Mouse (Mus musculus): ENCODE results near the gene BC004004. TPM values are rescaled to one million over a fixed set of nuclear protein-coding genes. Genes with fewer than 3 reads are reported as not detected.

The BC004004 gene
- 118 and 123 TPM in 2 replicates for polyA plus RNA-seq (2015; fragmentation: Nextera tagmentation; extraction: Ambion mirVana)

DNA sequence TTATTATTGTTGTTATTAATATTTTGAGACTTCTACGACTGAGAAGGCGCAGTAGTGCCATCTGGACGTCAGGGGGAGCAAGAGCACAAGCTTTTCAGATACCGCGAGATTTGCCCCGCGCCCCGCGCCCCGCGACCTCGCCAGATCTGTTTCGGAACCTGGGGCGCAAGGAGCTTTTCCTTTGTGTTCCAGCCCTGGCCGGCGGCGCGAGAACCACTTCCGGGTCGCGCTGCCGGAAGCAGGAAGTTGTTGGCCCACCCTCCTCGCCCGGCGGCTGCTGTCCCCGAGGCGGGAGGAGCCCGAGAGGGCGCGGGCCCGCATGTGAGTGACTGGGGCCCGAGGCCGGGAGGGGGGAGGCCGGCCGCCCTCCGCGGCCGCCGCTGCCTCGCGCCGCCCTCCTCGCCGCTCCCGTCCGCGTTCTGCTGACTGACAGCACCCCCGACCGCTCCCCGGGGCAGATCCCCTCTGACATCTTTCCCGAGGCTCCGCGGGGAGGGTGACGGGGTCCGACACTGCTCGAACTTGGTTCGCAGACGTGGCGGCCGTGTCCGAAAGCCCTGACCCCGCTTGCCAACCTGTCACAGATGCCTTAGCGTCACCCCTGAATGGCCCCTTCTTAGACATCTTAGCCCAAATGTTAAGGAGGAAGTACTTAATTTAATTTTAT lies at the start of gene BC004004:
BC004004 (plus strand) TSS at position 107 of the 667 bp plus-strand sequence.
- peak; percentile 93 for ATAC-seq
- Histone ChIP-seq H3K27ac (ENCODE audit: low read depth, low read length) (peak within 1 kb of the TSS; percentile 76), H3K4me2 (ENCODE audit: low read length) (peak within 1 kb of the TSS; percentile 68), H3K9ac (ENCODE audit: low read depth, low read length) (peak within 1 kb of the TSS; percentile 74), H3K27me3 (replicated peaks; ENCODE audit: control insufficient read depth, insufficient read depth, low read length) (no peaks in the 10 kb centered on the region), H3K4me1 (ENCODE audit: control insufficient read depth, insufficient read depth, low read depth, low read length) (peaks cover 21% of the 10 kb centered on the region), H3K4me3 (ENCODE audit: low read length) (peak within 1 kb of the TSS; percentile 56), H3K9me3 (ENCODE audit: control insufficient read depth, low read length) (no peaks in the 10 kb centered on the region), H3K36me3 (ENCODE audit: control insufficient read depth, insufficient read depth, low read length) (no peaks in the 10 kb centered on the region)
- under 1% methylated on average over 47 of the region's 63 CpGs for WGBS

GRCm38 (mm10) chr17:29220631-29221030 lies 48.0 kb upstream of the BC004004 start:
- no peak overlapping the region for H3K4me2 ChIP-seq (ENCODE audit: low read length)
- WGBS, result 66% methylated on average over 14 of the region's 14 CpGs
- peaks cover 8% of the 10 kb centered on the region; the same call in 1 of the 2 replicates for H3K4me1 ChIP-seq (ENCODE audit: control insufficient read depth, insufficient read depth, low read depth, low read length)
- H3K27ac ChIP-seq (ENCODE audit: low read depth, low read length), result no peak overlapping the region
- H3K9me3 ChIP-seq (ENCODE audit: control insufficient read depth, low read length), result no peaks in the 10 kb centered on the region
- no peaks in the 10 kb centered on the region for H3K27me3 ChIP-seq (replicated peaks; ENCODE audit: control insufficient read depth, insufficient read depth, low read length)
- H3K9ac ChIP-seq (ENCODE audit: low read depth, low read length), result no peak overlapping the region
- no peaks in the 10 kb centered on the region for H3K36me3 ChIP-seq (ENCODE audit: control insufficient read depth, insufficient read depth, low read length)
- ATAC-seq, result peak; percentile 42
- no peak overlapping the region for H3K4me3 ChIP-seq (ENCODE audit: low read length)

- Histone ChIP-seq H3K27ac (ENCODE audit: low read depth, low read length) (no peak overlapping the region), H3K36me3 (ENCODE audit: control insufficient read depth, insufficient read depth, low read length) (no peaks in the 10 kb centered on the region), H3K4me3 (ENCODE audit: low read length) (no peak overlapping the region), H3K4me2 (ENCODE audit: low read length) (no peak overlapping the region), H3K9me3 (ENCODE audit: control insufficient read depth, low read length) (no peaks in the 10 kb centered on the region), H3K27me3 (replicated peaks; ENCODE audit: control insufficient read depth, insufficient read depth, low read length) (peaks cover 2% of the 10 kb centered on the region; the same call in 1 of the 2 replicates), H3K4me1 (ENCODE audit: control insufficient read depth, insufficient read depth, low read depth, low read length) (no peaks in the 10 kb centered on the region; the same call in none of the 2 replicates), H3K9ac (ENCODE audit: low read depth, low read length) (no peak overlapping the region)
- WGBS, result 80% methylated on average over 10 of the region's 10 CpGs
- ATAC-seq, result no peak
Observed at GRCm38 (mm10) chr17:29231109-29231508, 37.5 kb upstream of the BC004004 start.

- Histone ChIP-seq H3K9ac (ENCODE audit: low read depth, low read length) (no peak overlapping the region), H3K27ac (ENCODE audit: low read depth, low read length) (no peak overlapping the region), H3K9me3 (ENCODE audit: control insufficient read depth, low read length) (no peaks in the 10 kb centered on the region), H3K4me2 (ENCODE audit: low read length) (peak overlapping the region; percentile 95), H3K4me1 (ENCODE audit: control insufficient read depth, insufficient read depth, low read depth, low read length) (peaks cover 7% of the 10 kb centered on the region), H3K36me3 (ENCODE audit: control insufficient read depth, insufficient read depth, low read length) (no peaks in the 10 kb centered on the region), H3K4me3 (ENCODE audit: low read length) (peak overlapping the region; percentile 56; the same call in 1 of the 2 replicates), H3K27me3 (replicated peaks; ENCODE audit: control insufficient read depth, insufficient read depth, low read length) (peaks cover 5% of the 10 kb centered on the region; the same call in 1 of the 2 replicates)
- ATAC-seq, result no peak
- 66% methylated on average over 7 of the region's 7 CpGs for WGBS
Observed at GRCm38 (mm10) chr17:29236111-29236510, 32.5 kb upstream of the BC004004 start.

- no peak overlapping the region for H3K27ac ChIP-seq (ENCODE audit: low read depth, low read length)
- WGBS, result 2% methylated on average over 32 of the region's 32 CpGs
Observed at GRCm38 (mm10) chr17:29237267-29237771, 31.3 kb upstream of the BC004004 start.

DNA sequence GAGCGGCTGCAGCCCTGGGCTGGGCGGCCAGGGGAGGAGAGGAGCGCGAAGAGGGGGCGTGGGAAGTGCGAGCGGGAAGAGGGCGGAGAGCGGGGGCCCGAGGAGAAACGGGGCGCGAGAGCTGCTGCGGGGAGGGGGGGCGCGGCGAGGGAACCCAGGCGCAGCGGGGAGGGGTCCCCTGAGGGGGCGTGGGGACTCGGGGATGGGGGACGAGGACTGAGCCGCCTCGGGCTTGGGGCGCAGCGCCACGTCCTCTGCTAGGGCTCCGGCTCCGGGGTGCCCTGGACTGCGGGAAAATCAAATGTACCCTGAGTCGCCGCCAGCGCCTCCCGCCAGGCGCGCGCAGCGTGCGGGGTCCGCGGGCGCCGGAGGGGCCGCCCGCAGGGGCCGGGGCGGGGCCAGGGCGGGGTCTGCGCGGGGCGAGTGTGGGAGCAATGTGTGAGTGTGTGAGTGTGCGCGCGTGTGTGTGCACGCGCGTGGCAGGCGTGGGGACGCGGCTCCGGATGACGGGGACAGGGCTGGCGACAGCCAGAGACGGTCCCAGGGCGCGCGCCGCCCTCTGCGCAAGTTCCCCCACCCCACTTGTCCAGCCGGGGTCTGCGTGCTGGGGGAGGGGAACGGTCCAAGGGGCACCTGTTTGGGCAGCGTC lies 30.7 kb upstream of the BC004004 start, which contains the start of gene Cpne5:
Cpne5 (minus strand) TSS at position 396 of the 649 bp plus-strand sequence.
- peak; percentile 65 for ATAC-seq
- peaks cover 5% of the 10 kb centered on the region; the same call in 1 of the 2 replicates for H3K27me3 ChIP-seq (replicated peaks; ENCODE audit: control insufficient read depth, insufficient read depth, low read length)
- peaks cover 7% of the 10 kb centered on the region for H3K4me1 ChIP-seq (ENCODE audit: control insufficient read depth, insufficient read depth, low read depth, low read length)
- under 1% methylated on average over 42 of the region's 73 CpGs for WGBS
- peak within 1 kb of the TSS; percentile 76 for H3K9ac ChIP-seq (ENCODE audit: low read depth, low read length)
- H3K36me3 ChIP-seq (ENCODE audit: control insufficient read depth, insufficient read depth, low read length), result no peaks in the 10 kb centered on the region
- H3K9me3 ChIP-seq (ENCODE audit: control insufficient read depth, low read length), result no peaks in the 10 kb centered on the region
- peak within 1 kb of the TSS; percentile 56 for H3K4me3 ChIP-seq (ENCODE audit: low read length)
- H3K4me2 ChIP-seq (ENCODE audit: low read length), result peak within 1 kb of the TSS; percentile 95
- peak within 1 kb of the TSS; percentile 36 for H3K27ac ChIP-seq (ENCODE audit: low read depth, low read length)

More at GRCm38 (mm10) chr17:29237267-29237771, 31.3 kb upstream of the BC004004 start:
- H3K4me2 ChIP-seq (ENCODE audit: low read length), result peak overlapping the region; percentile 95
- ATAC-seq, result no peak
- H3K4me3 ChIP-seq (ENCODE audit: low read length), result peak overlapping the region; percentile 56
- H3K4me1 ChIP-seq (ENCODE audit: control insufficient read depth, insufficient read depth, low read depth, low read length), result peaks cover 7% of the 10 kb centered on the region
- H3K9me3 ChIP-seq (ENCODE audit: control insufficient read depth, low read length), result no peaks in the 10 kb centered on the region
- peak overlapping the region; percentile 76 for H3K9ac ChIP-seq (ENCODE audit: low read depth, low read length)
- no peaks in the 10 kb centered on the region for H3K36me3 ChIP-seq (ENCODE audit: control insufficient read depth, insufficient read depth, low read length)
- peaks cover 5% of the 10 kb centered on the region; the same call in 1 of the 2 replicates for H3K27me3 ChIP-seq (replicated peaks; ENCODE audit: control insufficient read depth, insufficient read depth, low read length)

DNA sequence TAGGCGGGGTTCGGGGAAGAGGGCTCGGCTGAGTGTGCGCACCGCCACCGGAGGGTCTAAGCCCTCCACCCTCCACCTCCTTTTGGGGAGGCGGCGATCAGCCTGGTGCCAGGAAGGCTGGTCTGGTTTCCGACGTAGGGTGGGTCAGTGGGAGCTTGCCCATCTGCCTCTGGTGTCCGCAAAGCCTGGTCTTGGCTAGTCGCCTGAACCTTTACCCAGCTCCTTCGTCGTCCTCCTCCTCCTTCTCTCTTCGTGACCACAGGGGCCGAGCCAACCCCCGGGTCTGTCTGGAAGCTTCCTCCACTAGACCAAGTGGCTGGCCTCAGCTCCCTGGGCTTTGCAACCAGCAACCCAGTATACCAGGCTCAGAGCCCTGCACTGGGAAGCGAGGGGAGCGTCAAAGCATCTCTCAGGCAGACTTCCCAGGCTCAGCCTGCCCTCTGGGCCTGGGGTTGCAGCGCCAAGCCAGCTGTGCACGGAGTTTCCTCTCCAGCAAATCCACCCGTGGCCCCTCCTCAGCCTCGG lies 30.1 kb upstream of the BC004004 start:
- H3K9me3 ChIP-seq (ENCODE audit: control insufficient read depth, low read length), result no peaks in the 10 kb centered on the region
- peak overlapping the region; percentile 56 for H3K4me3 ChIP-seq (ENCODE audit: low read length)
- WGBS, result 3% methylated on average over 23 of the region's 23 CpGs
- peaks cover 7% of the 10 kb centered on the region for H3K4me1 ChIP-seq (ENCODE audit: control insufficient read depth, insufficient read depth, low read depth, low read length)
- peak overlapping the region; percentile 36 for H3K27ac ChIP-seq (ENCODE audit: low read depth, low read length)
- H3K36me3 ChIP-seq (ENCODE audit: control insufficient read depth, insufficient read depth, low read length), result no peaks in the 10 kb centered on the region
- H3K27me3 ChIP-seq (replicated peaks; ENCODE audit: control insufficient read depth, insufficient read depth, low read length), result peaks cover 5% of the 10 kb centered on the region; the same call in 1 of the 2 replicates
- H3K9ac ChIP-seq (ENCODE audit: low read depth, low read length), result peak overlapping the region; percentile 76
- ATAC-seq, result peak; percentile 25
- H3K4me2 ChIP-seq (ENCODE audit: low read length), result peak overlapping the region; percentile 95

DNA sequence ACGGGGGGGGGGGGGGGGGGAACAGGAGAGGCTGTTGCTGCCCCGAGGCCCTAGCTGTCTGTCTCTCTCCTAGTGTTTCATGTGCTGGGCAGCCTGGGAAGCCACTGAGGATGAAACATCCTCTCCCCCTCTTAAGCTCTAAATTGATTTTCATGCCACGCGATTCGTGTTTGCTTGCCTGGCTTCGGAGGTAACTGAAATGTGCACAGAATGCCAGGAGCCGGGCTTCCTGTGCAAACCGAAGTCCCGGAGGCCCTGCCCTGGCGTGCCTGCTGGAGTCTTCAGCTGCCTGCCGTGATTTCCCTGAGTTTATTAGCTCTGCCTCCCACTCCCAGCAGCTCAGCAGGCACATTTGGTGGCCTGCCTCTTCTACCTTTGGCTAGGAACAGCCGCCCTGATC lies 23.7 kb upstream of the BC004004 start:
- Histone ChIP-seq H3K27ac (ENCODE audit: low read depth, low read length) (0 out of 2 replicates have a peak overlapping the region, but pooled peaks have one; percentile 1), H3K36me3 (ENCODE audit: control insufficient read depth, insufficient read depth, low read length) (no peaks in the 10 kb centered on the region), H3K4me3 (ENCODE audit: low read length) (no peak overlapping the region), H3K9me3 (ENCODE audit: control insufficient read depth, low read length) (no peaks in the 10 kb centered on the region), H3K4me2 (ENCODE audit: low read length) (no peak overlapping the region; the same call in 1 of the 2 replicates), H3K4me1 (ENCODE audit: control insufficient read depth, insufficient read depth, low read depth, low read length) (peaks cover 14% of the 10 kb centered on the region), H3K9ac (ENCODE audit: low read depth, low read length) (0 out of 2 replicates have a peak overlapping the region, but pooled peaks have one; percentile 19), H3K27me3 (replicated peaks; ENCODE audit: control insufficient read depth, insufficient read depth, low read length) (no peaks in the 10 kb centered on the region)
- WGBS, result 16% methylated on average over 11 of the region's 12 CpGs
- ATAC-seq, result no peak

Data from hindbrain, embryonic 16.5 days (tissue).